Mouse (Mus musculus): ENCODE results near the gene Boll. TPM values are rescaled to one million over a fixed set of nuclear protein-coding genes. Genes with fewer than 3 reads are reported as not detected.

Gene Boll
- 0.18 and 0.38 TPM in 2 replicates for polyA plus RNA-seq (2016; fragmentation: Nextera tagmentation; extraction: Ambion mirVana)

GRCm38 (mm10) chr1:55363044-55363565 lies at the start of gene Boll:
Boll (minus strand) TSS chr1:55363469.
- Histone ChIP-seq H3K27ac (peak within 1 kb of the TSS; percentile 42), H3K27me3 (ENCODE audit: low read depth, poor library complexity, severe bottlenecking) (peaks cover 41% of the 10 kb centered on the region), H3K4me1 (peaks cover 10% of the 10 kb centered on the region), H3K4me3 (peak within 1 kb of the TSS; percentile 53), H3K36me3 (no peaks in the 10 kb centered on the region), H3K9me3 (replicated peaks) (no peaks in the 10 kb centered on the region; the same call in 1 of the 2 replicates)
- peak; percentile 82 for DNase-seq (ENCODE audit: low spot score)
- 11% methylated on average over 68 of the region's 68 CpGs for WGBS

- Histone ChIP-seq H3K9me3 (replicated peaks) (no peaks in the 10 kb centered on the region), H3K27me3 (ENCODE audit: low read depth, poor library complexity, severe bottlenecking) (peaks cover 11% of the 10 kb centered on the region), H3K36me3 (no peaks in the 10 kb centered on the region), H3K27ac (no peak overlapping the region), H3K4me1 (no peaks in the 10 kb centered on the region), H3K4me3 (no peak overlapping the region)
- DNase-seq (ENCODE audit: low spot score): no peak
- 66% methylated on average over 6 of the region's 6 CpGs for WGBS
Measured at GRCm38 (mm10) chr1:55412569-55412968, 49.3 kb upstream of the Boll start.

- Histone ChIP-seq H3K27ac (no peak overlapping the region), H3K4me1 (peaks cover 11% of the 10 kb centered on the region), H3K4me3 (no peak overlapping the region), H3K36me3 (no peaks in the 10 kb centered on the region), H3K9me3 (replicated peaks) (no peaks in the 10 kb centered on the region), H3K27me3 (ENCODE audit: low read depth, poor library complexity, severe bottlenecking) (peaks cover 25% of the 10 kb centered on the region)
- no peak for DNase-seq (ENCODE audit: low spot score)
- 89% methylated on average over 2 of the region's 2 CpGs for WGBS
Measured at GRCm38 (mm10) chr1:55411079-55411478, 47.8 kb upstream of the Boll start.

GRCm38 (mm10) chr1:55410670-55411069 lies 47.4 kb upstream of the Boll start:
- WGBS: 75% methylated on average over 2 of the region's 2 CpGs
- Histone ChIP-seq H3K4me1 (peaks cover 13% of the 10 kb centered on the region), H3K27ac (no peak overlapping the region), H3K9me3 (replicated peaks) (no peaks in the 10 kb centered on the region), H3K4me3 (no peak overlapping the region), H3K27me3 (ENCODE audit: low read depth, poor library complexity, severe bottlenecking) (peaks cover 29% of the 10 kb centered on the region), H3K36me3 (no peaks in the 10 kb centered on the region)
- no peak for DNase-seq (ENCODE audit: low spot score)

- H3K27me3 ChIP-seq (ENCODE audit: low read depth, poor library complexity, severe bottlenecking): peaks cover 46% of the 10 kb centered on the region
- H3K36me3 ChIP-seq: no peaks in the 10 kb centered on the region
- DNase-seq (ENCODE audit: low spot score): peak; percentile 51
- no peaks in the 10 kb centered on the region for H3K9me3 ChIP-seq (replicated peaks)
- peak overlapping the region; percentile 77 for H3K4me3 ChIP-seq
- H3K27ac ChIP-seq: peak overlapping the region; percentile 79
- whole genome bisulfite sequencing: 4% methylated on average over 35 of the region's 35 CpGs
- peaks cover 20% of the 10 kb centered on the region for H3K4me1 ChIP-seq
Measured at GRCm38 (mm10) chr1:55406531-55407375, 43.5 kb upstream of the Boll start.

- peak; percentile 72 for DNase-seq (ENCODE audit: low spot score)
- under 1% methylated on average over 41 of the region's 42 CpGs for WGBS
- peak overlapping the region; percentile 79 for H3K27ac ChIP-seq
Measured at GRCm38 (mm10) chr1:55406023-55406413, 42.7 kb upstream of the Boll start.

GRCm38 (mm10) chr1:55405272-55406022 lies 42.2 kb upstream of the Boll start, which contains the start of gene Plcl1:
Plcl1 (plus strand) TSS chr1:55405921.
- 5% methylated on average over 51 of the region's 51 CpGs for WGBS

More at GRCm38 (mm10) chr1:55406023-55406413, 42.7 kb upstream of the Boll start:
- peak overlapping the region; percentile 77 for H3K4me3 ChIP-seq
- no peaks in the 10 kb centered on the region for H3K36me3 ChIP-seq
- peaks cover 20% of the 10 kb centered on the region for H3K4me1 ChIP-seq
- peaks cover 46% of the 10 kb centered on the region for H3K27me3 ChIP-seq (ENCODE audit: low read depth, poor library complexity, severe bottlenecking)
- H3K9me3 ChIP-seq (replicated peaks): no peaks in the 10 kb centered on the region

GRCm38 (mm10) chr1:55404439-55404838 lies 41.2 kb upstream of the Boll start:
- no peaks in the 10 kb centered on the region for H3K9me3 ChIP-seq (replicated peaks)
- peak; percentile 37 for DNase-seq (ENCODE audit: low spot score)
- H3K4me1 ChIP-seq: peaks cover 23% of the 10 kb centered on the region
- H3K4me3 ChIP-seq: no peak overlapping the region
- H3K36me3 ChIP-seq: no peaks in the 10 kb centered on the region
- H3K27me3 ChIP-seq (ENCODE audit: low read depth, poor library complexity, severe bottlenecking): peaks cover 46% of the 10 kb centered on the region
- no peak overlapping the region for H3K27ac ChIP-seq
- WGBS: 4% methylated on average over 3 of the region's 3 CpGs

More at GRCm38 (mm10) chr1:55405272-55406022, 42.2 kb upstream of the Boll start, which contains the start of gene Plcl1:
- H3K4me1 ChIP-seq: peaks cover 20% of the 10 kb centered on the region
- H3K27ac ChIP-seq: peak within 1 kb of the TSS; percentile 79
- H3K4me3 ChIP-seq: peak within 1 kb of the TSS; percentile 77
- no peaks in the 10 kb centered on the region for H3K36me3 ChIP-seq
- peaks cover 46% of the 10 kb centered on the region for H3K27me3 ChIP-seq (ENCODE audit: low read depth, poor library complexity, severe bottlenecking)
- DNase-seq (ENCODE audit: low spot score): peak; percentile 89
- H3K9me3 ChIP-seq (replicated peaks): no peaks in the 10 kb centered on the region

GRCm38 (mm10) chr1:55399891-55400290 lies 36.6 kb upstream of the Boll start:
- no peak overlapping the region for H3K27ac ChIP-seq
- 55% methylated on average over 5 of the region's 5 CpGs for WGBS
- H3K4me3 ChIP-seq: no peak overlapping the region
- H3K27me3 ChIP-seq (ENCODE audit: low read depth, poor library complexity, severe bottlenecking): peaks cover 11% of the 10 kb centered on the region; the same call in 1 of the 2 replicates
- H3K36me3 ChIP-seq: no peaks in the 10 kb centered on the region
- no peaks in the 10 kb centered on the region for H3K9me3 ChIP-seq (replicated peaks)
- peaks cover 3% of the 10 kb centered on the region; the same call in 1 of the 2 replicates for H3K4me1 ChIP-seq
- no peak for DNase-seq (ENCODE audit: low spot score)

- Histone ChIP-seq H3K36me3 (no peaks in the 10 kb centered on the region), H3K27ac (no peak overlapping the region), H3K4me1 (0 out of 2 replicates have a peak, but pooled peaks cover 3% of the 10 kb centered on the region), H3K4me3 (no peak overlapping the region), H3K9me3 (replicated peaks) (no peaks in the 10 kb centered on the region), H3K27me3 (ENCODE audit: low read depth, poor library complexity, severe bottlenecking) (no peaks in the 10 kb centered on the region)
- DNase-seq (ENCODE audit: low spot score): peak; percentile 88
- WGBS: 19% methylated on average over 9 of the region's 9 CpGs
Measured at GRCm38 (mm10) chr1:55383114-55383773, 20.0 kb upstream of the Boll start.

GRCm38 (mm10) chr1:55380527-55380926 lies 17.3 kb upstream of the Boll start:
- no peaks in the 10 kb centered on the region for H3K27me3 ChIP-seq (ENCODE audit: low read depth, poor library complexity, severe bottlenecking)
- WGBS: 92% methylated on average over 2 of the region's 2 CpGs
- H3K27ac ChIP-seq: no peak overlapping the region
- H3K36me3 ChIP-seq: no peaks in the 10 kb centered on the region
- no peak for DNase-seq (ENCODE audit: low spot score)
- H3K4me3 ChIP-seq: no peak overlapping the region
- 0 out of 2 replicates have a peak, but pooled peaks cover 3% of the 10 kb centered on the region for H3K4me1 ChIP-seq
- no peaks in the 10 kb centered on the region for H3K9me3 ChIP-seq (replicated peaks)

- Histone ChIP-seq H3K4me1 (no peaks in the 10 kb centered on the region), H3K27me3 (ENCODE audit: low read depth, poor library complexity, severe bottlenecking) (no peaks in the 10 kb centered on the region), H3K9me3 (replicated peaks) (no peaks in the 10 kb centered on the region), H3K27ac (no peak overlapping the region), H3K4me3 (no peak overlapping the region), H3K36me3 (no peaks in the 10 kb centered on the region)
- DNase-seq (ENCODE audit: low spot score): no peak
- 93% methylated on average over 3 of the region's 3 CpGs for WGBS
Measured at GRCm38 (mm10) chr1:55372626-55373025, 9.4 kb upstream of the Boll start.

Data from limb, embryonic 10.5 days (tissue).